Mouse (Mus musculus) urinary bladder, postnatal 36 days (tissue): ENCODE measurements around the gene Lhpp.
"Not testable (repeated sequence)": the region's sequence is repeated elsewhere in the genome, so short reads cannot be mapped to it uniquely, and the experiment has no call there.

ENCODE experiments used
- DNase-seq, 2 experiments: peaks; one replicate each; pipeline ENCODE4 v3.0.0; 2022; ENCODE audit warnings: low spot score in 2 of 2, mixed read lengths in 1 of 2

Lhpp gene

DNA sequence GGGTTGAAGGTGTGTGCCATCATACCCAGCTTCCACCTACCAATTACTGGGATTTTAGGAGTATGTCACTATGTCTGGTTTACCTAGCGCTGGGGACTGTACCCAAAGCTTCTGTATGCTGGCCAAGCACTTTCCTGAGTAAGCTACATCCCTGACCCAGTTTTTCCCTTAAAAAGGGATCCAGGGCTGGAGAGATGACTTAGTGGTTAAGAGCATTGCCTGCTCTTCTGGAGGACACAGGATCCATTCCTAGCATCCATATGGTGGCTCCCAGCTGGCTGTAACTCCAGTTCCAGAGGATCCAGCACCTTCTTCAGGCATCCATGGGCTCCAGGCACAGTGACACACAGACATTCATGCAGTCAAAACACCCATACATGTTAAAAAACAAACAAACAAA lies 36.1 kb downstream of the Lhpp start:
- DNase-seq = no peak

DNA sequence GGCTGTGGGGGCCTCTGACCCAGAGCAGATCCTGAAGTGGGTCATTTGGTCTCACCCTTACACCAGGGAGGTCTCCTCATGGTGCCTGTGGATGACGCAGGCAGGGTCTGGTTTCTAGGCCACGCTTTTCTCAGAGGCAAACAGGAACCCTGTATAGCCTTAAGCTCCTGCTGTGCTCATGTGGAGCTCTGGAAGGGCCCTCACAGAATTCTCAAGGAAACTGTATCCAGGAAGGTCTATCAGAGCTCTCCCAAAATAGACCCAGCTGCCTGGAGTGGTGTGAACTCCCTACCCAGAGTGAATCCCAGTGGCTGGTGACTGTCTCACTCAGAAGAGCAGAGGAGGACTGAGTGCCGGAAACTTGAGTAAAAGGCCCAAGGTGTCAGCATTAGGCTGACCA lies 44.0 kb downstream of the Lhpp start:
- no peak for DNase-seq

DNA sequence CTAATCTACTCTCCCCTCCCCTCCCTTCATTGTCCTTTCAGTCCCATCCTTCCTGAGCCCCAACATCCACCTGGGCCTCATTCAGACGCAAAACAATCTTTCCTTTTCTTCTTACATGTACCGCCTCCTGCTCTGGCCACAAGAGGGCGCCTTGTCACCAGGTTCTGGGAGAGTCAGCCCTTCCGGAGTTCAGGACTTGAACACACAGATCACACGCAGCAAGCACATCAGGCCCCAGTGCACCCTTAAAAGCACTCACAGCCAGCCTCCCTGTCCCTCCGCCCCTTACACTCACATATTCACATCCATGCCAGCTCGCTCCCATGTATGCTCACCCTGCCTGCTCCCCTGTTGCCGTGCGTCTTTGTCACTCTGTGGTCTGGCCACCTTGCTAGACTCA lies 45.6 kb downstream of the Lhpp start:
- peak; percentile 81 to 88 for DNase-seq

DNA sequence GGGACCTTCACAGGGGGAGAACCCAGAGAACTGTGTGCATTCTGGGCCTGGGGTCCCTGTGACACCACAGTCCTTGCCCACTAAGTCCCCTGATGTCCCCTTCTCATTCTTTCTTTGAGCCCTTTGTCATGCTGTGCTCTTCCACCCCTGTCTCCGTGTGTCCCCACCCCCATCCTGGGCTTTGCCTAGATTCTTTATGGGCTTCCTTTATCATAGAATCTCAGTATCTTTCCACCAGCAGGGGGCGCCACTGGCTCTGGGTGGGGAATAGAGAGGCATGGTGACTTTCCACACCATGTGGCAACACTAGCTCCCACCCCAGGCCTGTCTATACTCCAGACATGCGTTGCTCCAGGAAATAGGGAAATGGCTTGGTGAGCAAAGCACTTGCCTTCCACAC lies 46.1 kb downstream of the Lhpp start:
- DNase-seq = peak; percentile 83 to 88

DNA sequence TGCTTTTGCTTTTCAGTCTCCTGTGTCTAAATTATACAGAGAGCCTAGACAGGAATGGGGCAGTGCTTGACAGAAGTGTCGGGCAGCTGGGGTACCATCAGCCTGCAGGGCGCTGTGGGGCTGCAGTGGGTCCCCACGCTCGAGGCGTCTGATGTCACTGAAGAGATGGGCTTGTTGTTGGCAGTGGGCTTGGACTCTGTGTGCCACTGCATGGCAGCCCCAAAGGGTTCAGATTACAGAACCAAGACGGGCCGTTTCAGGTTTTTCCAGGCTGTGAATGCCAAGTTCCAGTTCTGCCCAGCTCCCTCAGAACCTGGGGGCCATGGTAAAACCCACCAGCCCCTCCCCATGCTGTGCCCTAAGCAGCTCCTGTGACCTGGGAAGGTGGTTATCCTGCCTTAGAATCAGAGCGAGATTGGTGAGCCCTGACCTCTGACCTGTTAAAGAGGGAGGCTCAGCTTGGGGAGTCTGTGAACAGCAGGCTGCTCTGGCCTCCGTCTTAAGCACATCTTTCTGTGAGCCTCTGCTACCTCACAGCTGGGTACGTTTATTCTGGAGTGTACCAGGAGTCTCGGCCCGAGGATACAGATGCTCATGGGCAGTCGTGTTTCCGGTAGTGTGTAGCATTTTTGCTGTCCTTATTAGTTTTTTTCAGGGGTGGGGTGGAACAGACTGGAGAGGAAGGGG lies 47.1 kb downstream of the Lhpp start:
- DNase-seq = no peak

DNA sequence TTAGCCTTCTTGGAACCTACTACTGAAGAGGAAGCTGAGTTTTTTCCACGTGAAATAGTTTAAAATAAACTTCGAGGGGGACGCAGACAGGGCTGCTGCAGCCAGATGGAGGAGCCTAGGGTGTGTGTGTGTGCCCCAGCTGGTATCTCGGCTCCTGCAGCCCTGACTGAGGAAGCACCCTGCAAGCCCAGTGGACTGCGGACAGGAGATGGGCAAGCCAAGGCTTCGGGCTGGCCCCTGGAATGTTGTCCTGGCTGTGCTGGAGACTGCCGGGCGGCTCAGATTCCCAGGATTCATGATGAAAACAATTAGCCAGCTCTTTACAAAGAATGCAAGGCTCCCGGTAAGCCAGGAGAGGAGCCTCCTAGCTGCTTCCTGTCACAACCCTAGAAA lies 47.6 kb downstream of the Lhpp start:
- DNase-seq = no peak

DNA sequence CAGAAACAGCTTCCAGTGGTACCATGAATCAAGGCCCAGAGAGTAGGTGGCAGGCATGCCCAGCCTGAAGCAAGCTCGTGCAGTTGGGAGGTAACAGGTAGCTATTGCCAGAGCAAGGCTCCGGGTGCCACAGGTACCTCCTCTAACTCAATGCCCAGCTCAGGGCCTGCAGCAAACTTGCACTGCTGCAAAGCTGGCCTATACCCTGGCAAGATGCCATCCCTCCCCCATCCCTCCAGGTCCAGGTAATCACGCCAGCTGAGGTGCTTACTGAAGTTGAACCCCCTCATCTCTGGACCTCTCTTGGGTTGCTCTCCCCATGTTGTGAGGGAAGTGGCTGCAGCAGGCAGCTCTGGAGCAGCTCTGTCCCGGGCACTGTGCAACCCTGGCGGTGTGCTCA lies 48.2 kb downstream of the Lhpp start:
- no peak for DNase-seq

DNA sequence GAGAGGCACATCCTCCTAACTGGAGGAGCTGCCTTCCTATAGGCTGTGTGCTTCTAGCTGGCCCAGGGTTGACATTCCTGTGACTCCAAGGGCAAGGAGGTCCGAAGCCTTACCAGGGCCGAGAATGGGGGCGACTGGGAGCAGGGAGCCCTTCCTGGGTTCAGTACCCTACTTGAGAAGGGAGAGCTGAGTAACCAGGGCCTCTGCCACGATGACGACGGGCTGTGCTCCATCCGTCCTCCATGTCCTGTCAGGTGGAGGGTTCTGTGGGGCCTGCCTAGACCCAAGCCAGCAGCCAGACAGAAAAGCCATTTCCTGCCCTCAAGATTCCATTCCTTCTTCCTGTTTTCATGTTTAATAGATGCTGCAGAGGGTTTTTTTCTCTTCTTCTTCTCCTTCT lies 49.2 kb downstream of the Lhpp start:
- DNase-seq = no peak

DNA sequence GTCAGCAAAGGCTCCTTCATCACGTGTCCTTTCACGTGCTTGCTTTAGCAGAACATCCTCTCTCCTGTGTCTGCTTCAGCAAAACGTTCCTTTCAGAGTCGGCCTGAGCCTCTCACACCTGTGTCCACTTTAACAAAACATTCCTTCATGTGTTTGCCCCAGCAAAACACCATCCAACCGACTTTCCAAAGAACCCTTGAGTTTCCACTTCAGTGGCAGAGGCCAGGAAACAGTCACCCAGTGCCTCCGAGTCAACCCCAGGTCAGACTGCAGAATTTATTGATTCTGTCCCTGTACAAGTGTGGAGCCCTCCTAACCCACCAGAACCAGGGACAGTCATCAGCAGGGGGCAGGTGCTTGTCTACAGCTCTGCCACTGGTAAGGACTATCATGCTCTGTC lies 52.4 kb downstream of the Lhpp start:
- DNase-seq = not testable (repeated sequence)

DNA sequence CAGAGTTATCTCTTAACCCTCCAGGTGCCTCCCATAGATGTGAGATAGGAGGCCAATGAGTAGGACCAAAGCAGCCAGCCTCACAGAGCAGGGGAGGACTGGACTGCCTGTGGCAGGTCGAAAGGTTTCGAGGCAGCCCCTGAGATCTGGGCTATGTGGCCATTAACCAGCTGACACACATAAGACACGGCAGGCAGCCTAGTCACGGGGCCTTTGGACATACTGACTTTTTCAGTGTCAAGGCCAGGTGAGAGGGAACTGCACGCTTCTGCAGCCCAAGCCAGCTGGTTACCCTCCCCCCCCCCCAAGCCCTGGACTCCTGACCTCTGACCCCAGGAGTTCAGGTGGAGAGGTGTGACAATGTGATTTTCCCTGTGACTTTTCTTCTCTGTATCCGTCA lies 54.4 kb downstream of the Lhpp start:
- DNase-seq = no peak

DNA sequence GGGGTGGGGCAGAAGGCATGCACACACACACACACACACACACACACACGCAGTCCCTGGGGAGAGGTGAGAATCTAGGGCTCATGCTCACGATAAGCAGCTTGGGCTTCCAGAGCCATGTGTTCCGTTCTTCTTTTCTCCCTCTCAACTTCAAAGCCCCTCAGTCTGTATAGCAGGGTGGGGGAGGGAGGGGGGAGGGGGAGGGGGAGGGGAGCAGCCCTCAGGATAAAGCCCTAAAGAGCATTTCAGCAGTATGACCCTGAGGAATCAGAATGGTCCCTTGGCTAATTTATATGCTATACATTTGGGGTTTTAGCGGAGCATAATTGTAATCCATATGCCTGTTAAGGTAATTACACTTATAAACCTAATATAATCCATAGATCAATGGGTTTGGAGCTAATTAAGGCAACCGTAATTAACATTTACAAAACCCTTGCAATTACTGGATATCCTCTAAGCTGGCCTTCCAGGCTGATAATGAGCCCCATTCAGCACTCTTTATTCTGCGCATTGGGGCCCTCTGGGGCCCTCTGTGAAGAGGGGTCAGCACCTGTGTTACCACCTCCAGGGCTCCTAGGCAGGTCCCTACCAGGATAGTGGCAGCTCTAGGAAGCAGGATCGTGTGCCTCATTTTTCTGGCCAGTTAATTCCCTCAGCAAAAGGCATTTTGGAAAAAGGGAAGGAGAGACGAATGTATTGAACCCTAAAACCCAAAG lies 55.4 kb downstream of the Lhpp start:
- DNase-seq = no peak

DNA sequence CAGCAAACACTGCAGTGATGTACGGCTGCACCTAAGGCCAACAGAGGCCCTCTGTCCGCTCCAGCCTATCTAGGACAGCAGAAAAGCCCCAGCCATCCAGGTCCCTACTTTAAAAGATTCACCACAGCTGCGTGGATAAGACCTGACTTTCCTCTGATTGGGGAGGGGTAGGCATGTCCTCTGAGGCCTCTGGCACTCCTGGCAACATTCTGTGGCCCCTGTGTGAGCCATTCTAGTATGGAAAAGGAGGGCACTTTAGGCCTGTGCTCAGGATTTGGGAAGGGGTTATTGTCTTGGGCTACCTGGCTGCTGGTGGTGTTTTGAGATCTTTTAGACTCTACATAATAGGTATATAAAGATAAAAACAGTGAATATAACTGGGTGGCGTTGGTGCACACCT lies 56.1 kb downstream of the Lhpp start:
- no peak for DNase-seq

DNA sequence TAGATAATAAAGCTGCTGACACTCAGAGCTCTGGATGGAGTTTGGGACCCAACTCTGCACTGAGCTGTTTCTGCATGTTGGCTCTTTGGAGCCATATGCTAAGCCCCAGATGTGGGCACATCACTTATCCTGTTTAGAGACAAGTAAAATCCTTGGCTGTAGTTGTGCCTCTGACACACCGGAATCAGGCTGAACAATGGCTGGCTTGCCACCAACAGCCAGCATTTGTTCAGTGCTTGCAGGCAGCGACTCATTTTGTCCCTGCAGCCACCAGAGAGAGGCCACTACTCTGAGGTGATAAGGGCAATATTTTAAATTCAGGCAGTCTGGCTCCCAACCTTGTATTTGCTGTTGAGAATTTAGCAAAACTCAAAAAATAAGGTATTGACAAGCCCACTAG lies 58.2 kb downstream of the Lhpp start:
- DNase-seq = no peak

DNA sequence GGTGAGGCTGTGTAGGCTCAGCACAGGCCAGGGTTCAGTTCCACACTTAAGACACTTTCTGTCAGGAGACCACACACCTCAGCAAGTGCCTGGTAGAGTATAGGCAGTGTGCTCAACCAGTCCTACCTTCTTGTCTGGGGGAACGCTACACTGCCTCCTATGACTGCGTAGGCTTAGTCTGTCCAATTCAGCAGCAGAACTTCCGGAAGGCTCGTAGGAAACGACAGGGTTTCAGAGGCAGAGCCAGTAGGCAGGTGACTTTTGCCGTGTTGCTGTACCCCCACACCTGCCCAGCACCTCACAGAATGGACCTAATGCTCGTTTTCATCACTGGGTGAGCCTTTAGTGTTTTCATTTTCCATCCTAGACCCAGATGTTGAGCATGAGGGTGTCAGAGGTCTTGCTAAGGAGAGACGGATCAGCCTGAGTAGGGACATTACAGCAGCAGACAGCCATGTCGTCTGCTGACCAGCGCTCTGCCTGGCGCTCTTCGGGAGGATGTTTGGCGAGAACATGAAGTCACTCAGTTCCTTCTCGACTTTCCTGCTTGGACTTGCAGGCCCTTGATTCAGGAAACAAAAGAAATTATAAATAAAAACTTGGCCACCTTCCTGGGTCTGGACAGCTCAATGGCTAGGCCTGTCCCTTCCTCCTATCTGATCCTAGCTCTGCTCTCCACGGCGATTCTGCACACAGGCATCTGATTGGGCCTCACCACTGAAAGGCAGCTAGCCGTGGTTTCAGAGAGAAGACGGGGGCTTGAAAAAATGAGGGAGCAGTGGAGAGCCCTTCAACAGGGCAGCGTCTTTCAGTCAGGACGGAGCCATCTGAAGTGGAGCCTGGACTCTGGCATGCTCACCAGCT lies 59.8 kb downstream of the Lhpp start:
- DNase-seq = no peak

DNA sequence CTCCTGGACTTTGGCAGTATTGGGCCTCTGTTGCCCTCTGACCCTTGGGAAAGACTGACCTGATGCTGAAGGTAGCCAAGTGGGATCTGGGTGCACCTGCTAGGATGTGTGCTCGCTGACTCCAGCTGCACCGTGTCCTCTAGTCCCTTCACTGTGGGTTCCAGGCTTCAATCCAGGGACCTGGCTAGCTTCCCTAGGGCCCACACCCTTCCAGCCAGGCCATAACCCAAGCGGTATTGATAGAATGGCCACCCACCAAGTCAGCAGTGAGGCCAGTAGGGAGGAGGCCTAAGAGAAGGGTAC lies 60.4 kb downstream of the Lhpp start:
- DNase-seq = peak; percentile 55 to 68

DNA sequence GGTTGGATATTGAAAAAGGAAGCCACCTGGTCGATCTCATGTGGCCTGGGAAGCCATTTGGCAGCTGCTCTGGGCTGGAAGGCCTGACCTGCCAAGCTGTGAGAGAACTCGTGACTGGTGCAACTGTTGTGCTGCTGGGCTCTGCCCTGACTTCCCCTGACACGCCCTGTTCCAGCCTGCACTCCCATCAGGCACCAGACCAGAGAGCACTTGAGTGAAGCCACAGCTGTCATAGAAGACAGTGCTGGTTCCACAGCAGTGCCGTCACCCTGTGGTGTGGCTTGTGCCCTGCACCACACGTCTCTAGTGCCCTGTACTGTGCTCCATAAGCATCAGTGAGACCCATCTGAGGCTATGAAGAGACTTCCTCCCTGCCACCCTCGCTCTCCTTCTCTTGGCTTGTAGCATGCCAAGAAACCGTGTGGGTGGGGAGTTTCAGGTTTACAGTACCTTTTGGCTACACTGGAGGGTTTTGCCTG lies 62.1 kb downstream of the Lhpp start:
- DNase-seq = peak; percentile 32 to 74

DNA sequence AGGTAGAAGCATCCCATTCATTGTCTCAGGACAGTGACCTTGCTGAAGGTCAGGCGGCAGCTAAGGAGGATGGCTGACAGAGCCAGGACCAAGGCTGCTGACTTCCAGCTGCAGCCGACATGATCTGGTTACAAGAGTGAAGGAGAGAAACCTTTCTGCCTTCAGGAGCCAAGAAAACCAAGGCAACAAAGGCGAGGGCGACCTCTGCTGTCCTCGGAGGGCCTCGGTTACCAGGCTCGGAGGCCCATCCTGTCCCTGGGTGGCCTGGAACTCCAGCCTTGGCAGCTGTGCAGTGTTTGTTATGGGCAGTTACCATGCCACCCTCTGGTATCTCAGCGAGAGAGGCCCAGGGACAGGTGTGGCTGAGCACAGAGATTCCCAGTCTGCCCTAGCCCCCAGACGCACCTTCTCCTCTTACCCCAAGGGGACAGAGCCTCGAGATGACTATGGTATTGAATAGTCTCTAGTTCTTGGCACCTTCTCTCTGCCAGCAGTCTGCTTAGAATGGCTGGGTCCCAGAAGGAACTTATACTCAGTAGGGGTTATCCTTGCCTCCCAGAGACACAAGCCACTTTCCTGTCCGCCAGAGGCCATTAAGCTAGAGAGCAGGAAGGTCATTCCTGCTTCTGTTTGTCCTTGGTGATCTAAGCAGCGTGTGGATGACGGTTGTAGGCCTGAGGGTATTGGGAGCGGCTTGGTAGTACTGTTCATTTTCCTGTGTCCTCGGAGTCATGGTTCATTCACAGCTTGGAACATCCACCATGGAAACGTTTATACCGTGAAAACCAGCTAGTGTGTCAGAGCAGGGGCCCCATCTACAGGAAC lies 63.7 kb downstream of the Lhpp start:
- peak in 1 of 2 experiments; percentile 43 for DNase-seq

DNA sequence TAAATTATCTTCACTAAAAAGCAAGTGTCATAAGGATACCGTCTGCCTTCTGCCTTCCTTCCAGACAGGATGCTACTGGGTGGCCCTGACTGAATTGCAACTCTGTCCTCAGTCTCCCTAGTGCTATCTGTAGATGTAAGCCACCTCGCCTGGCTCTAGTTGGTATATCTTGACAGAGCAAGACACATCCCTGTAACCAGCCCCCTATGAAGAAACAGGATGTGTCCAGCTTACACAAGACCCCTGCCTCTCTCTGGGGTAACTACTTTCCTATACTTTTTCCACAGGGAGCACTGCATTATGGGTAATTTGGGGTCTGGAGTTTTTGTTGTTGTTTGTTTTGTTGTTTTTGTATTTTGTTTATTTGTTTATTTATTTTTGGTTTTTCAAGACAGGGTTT lies 65.5 kb downstream of the Lhpp start:
- DNase-seq = no peak

DNA sequence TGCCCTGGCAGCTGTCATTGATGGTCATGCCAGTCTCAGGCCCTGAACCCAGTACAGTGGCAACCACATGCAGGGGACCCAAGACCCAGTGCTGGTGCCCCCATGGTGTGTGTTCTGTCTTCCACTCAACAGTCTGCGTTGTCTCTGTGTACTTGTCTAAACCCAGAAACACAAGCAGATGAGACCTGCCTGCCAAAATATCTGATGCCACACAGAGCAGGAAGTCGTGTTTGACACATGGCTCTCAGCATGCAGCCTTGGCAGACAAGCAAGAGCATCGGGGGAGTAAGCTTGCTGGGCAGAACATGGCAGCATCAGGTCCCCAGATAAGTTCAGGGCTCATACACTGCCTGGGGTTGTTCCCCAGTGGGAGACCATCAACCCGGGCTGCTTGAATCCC lies 68.7 kb downstream of the Lhpp start:
- no peak for DNase-seq

DNA sequence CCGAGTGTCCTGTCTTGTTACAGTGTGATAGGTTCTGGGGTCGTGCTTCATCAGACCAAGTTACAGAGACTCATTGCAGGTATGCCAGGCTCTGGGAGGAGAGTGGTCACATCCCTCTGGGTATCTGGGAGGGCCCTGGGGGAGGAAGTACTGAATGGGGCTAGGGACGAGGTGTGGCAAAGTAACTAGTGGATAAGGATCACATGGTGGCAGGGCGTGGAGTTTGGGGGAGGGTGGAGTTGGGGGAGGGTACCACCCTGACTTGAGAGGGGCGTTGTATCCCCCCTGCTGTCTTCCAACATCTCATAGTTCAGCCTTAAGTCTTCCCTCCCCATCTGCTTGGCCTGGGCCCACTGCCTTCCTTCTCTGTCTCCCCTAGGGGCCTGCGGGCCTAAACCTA lies 69.1 kb downstream of the Lhpp start:
- DNase-seq = no peak

DNA sequence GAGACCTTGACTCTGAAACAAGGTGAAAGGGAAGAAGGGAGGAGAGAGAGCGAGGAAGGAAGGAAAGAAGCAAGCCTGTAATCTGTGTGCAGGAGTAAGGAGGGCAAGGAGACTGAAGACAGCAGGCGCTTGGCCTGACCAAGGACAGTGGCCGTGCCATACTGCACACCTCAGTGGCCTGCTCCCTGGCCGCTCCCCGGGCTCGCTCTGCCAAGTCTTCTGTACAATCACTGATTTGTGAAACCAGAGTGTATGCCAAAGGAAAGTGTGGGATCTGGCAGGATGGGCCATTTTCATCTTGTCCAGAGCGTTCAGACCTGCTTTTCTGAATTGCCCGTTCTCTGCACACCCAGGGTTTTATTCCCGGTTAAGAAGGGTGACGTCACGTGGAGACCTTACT lies 70.9 kb downstream of the Lhpp start:
- no peak for DNase-seq

DNA sequence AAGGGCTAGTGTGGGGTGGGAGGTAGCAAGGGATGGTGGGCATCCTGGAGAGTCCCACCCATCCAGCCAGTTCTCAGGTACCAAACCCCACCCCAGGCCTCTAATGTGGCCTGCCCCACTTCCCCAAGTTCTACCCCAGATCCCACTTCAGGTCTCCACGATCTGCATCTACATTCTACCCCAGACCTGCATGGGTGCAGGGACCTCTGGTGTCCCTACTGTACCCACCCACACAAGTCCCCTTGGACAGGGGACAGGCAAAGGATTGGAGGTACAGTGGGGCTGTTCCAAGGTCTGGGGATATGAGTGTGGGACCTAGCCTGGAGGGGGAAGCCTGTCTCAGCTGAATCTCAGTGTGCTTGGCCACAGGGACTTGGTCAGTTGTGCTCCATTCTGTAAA lies 71.4 kb downstream of the Lhpp start:
- no peak for DNase-seq
